Mouse (Mus musculus): Measurements from ENCODE around the gene Rab7b. TPM values are rescaled to one million over a fixed set of nuclear protein-coding genes. Genes with fewer than 3 reads are reported as not detected.

Gene Rab7b
- polyA plus RNA-seq, 1 experiment from 2014 or later = 0.65 TPM

- 82% methylated on average over 3 of the region's 3 CpGs for WGBS
- DNase-seq (ENCODE audit: low spot score) = no peak
- Histone ChIP-seq H3K9me3 (replicated peaks) (no peaks in the 10 kb centered on the region), H3K4me3 (no peak overlapping the region), H3K36me3 (no peaks in the 10 kb centered on the region), H3K27ac (no peak overlapping the region), H3K4me1 (0 out of 2 replicates have a peak, but pooled peaks cover 4% of the 10 kb centered on the region), H3K27me3 (ENCODE audit: low read depth, poor library complexity, severe bottlenecking) (no peaks in the 10 kb centered on the region)
Measured at GRCm38 (mm10) chr1:131751181-131751890, 62.8 kb downstream of the Rab7b start.

- WGBS = 88% methylated on average over 10 of the region's 10 CpGs
- no peaks in the 10 kb centered on the region for H3K36me3 ChIP-seq
- 0 out of 2 replicates have a peak, but pooled peaks cover 4% of the 10 kb centered on the region for H3K4me1 ChIP-seq
- DNase-seq (ENCODE audit: low spot score) = no peak
- H3K4me3 ChIP-seq = no peak overlapping the region
- H3K9me3 ChIP-seq (replicated peaks) = no peaks in the 10 kb centered on the region
- no peak overlapping the region for H3K27ac ChIP-seq
- no peaks in the 10 kb centered on the region for H3K27me3 ChIP-seq (ENCODE audit: low read depth, poor library complexity, severe bottlenecking)
Measured at GRCm38 (mm10) chr1:131751891-131752311, 63.4 kb downstream of the Rab7b start.

GRCm38 (mm10) chr1:131754212-131754829, 65.8 kb downstream of the Rab7b start:
- Histone ChIP-seq H3K27ac (no peak overlapping the region), H3K27me3 (ENCODE audit: low read depth, poor library complexity, severe bottlenecking) (no peaks in the 10 kb centered on the region), H3K4me3 (no peak overlapping the region), H3K9me3 (replicated peaks) (no peaks in the 10 kb centered on the region), H3K36me3 (no peaks in the 10 kb centered on the region), H3K4me1 (no peaks in the 10 kb centered on the region)
- WGBS = 78% methylated on average over 3 of the region's 3 CpGs
- no peak for DNase-seq (ENCODE audit: low spot score)

- Histone ChIP-seq H3K27ac (no peak overlapping the region), H3K4me3 (no peak overlapping the region), H3K9me3 (replicated peaks) (no peaks in the 10 kb centered on the region), H3K27me3 (ENCODE audit: low read depth, poor library complexity, severe bottlenecking) (no peaks in the 10 kb centered on the region), H3K36me3 (no peaks in the 10 kb centered on the region), H3K4me1 (no peaks in the 10 kb centered on the region)
- DNase-seq (ENCODE audit: low spot score) = no peak
- WGBS = 90% methylated on average over 4 of the region's 4 CpGs
Measured at GRCm38 (mm10) chr1:131754916-131755315, 66.4 kb downstream of the Rab7b start.

- H3K9me3 ChIP-seq (replicated peaks) = no peaks in the 10 kb centered on the region
- WGBS = 91% methylated on average over 6 of the region's 6 CpGs
- no peaks in the 10 kb centered on the region for H3K4me1 ChIP-seq
- H3K27me3 ChIP-seq (ENCODE audit: low read depth, poor library complexity, severe bottlenecking) = no peaks in the 10 kb centered on the region
- no peak for DNase-seq (ENCODE audit: low spot score)
- no peak overlapping the region for H3K27ac ChIP-seq
- no peaks in the 10 kb centered on the region for H3K36me3 ChIP-seq
- H3K4me3 ChIP-seq = no peak overlapping the region
Measured at GRCm38 (mm10) chr1:131757211-131757610, 68.7 kb downstream of the Rab7b start.

- H3K27me3 ChIP-seq (ENCODE audit: low read depth, poor library complexity, severe bottlenecking) = no peaks in the 10 kb centered on the region
- 84% methylated on average over 7 of the region's 7 CpGs for WGBS
- no peaks in the 10 kb centered on the region for H3K4me1 ChIP-seq
- no peak overlapping the region for H3K4me3 ChIP-seq
- H3K36me3 ChIP-seq = no peaks in the 10 kb centered on the region
- no peak overlapping the region for H3K27ac ChIP-seq
- DNase-seq (ENCODE audit: low spot score) = no peak
- H3K9me3 ChIP-seq (replicated peaks) = no peaks in the 10 kb centered on the region
Measured at GRCm38 (mm10) chr1:131758796-131759195, 70.3 kb downstream of the Rab7b start.

- no peak overlapping the region for H3K27ac ChIP-seq
Measured at GRCm38 (mm10) chr1:131759667-131760427, 71.4 kb downstream of the Rab7b start.

GRCm38 (mm10) chr1:131760428-131760820, 71.9 kb downstream of the Rab7b start:
- WGBS = 90% methylated on average over 3 of the region's 3 CpGs
- no peaks in the 10 kb centered on the region for H3K36me3 ChIP-seq

More at GRCm38 (mm10) chr1:131759667-131760427, 71.4 kb downstream of the Rab7b start:
- Histone ChIP-seq H3K27me3 (ENCODE audit: low read depth, poor library complexity, severe bottlenecking) (no peaks in the 10 kb centered on the region), H3K36me3 (no peaks in the 10 kb centered on the region), H3K9me3 (replicated peaks) (no peaks in the 10 kb centered on the region), H3K4me3 (no peak overlapping the region), H3K4me1 (no peaks in the 10 kb centered on the region)
- no peak for DNase-seq (ENCODE audit: low spot score)
- 79% methylated on average over 9 of the region's 9 CpGs for WGBS

GRCm38 (mm10) chr1:131761079-131761831, 72.8 kb downstream of the Rab7b start:
- no peak overlapping the region for H3K27ac ChIP-seq
- H3K4me3 ChIP-seq = no peak overlapping the region
- no peaks in the 10 kb centered on the region for H3K9me3 ChIP-seq (replicated peaks)
- no peaks in the 10 kb centered on the region for H3K36me3 ChIP-seq
- peak; percentile 25 for DNase-seq (ENCODE audit: low spot score)
- 80% methylated on average over 13 of the region's 13 CpGs for WGBS
- 0 out of 2 replicates have a peak, but pooled peaks cover 2% of the 10 kb centered on the region for H3K4me1 ChIP-seq
- H3K27me3 ChIP-seq (ENCODE audit: low read depth, poor library complexity, severe bottlenecking) = no peaks in the 10 kb centered on the region

More at GRCm38 (mm10) chr1:131760428-131760820, 71.9 kb downstream of the Rab7b start:
- no peaks in the 10 kb centered on the region for H3K27me3 ChIP-seq (ENCODE audit: low read depth, poor library complexity, severe bottlenecking)
- H3K9me3 ChIP-seq (replicated peaks) = no peaks in the 10 kb centered on the region
- H3K27ac ChIP-seq = no peak overlapping the region
- H3K4me3 ChIP-seq = no peak overlapping the region
- DNase-seq (ENCODE audit: low spot score) = no peak
- H3K4me1 ChIP-seq = no peaks in the 10 kb centered on the region

GRCm38 (mm10) chr1:131763683-131764082, 75.2 kb downstream of the Rab7b start:
- 46% methylated on average over 9 of the region's 9 CpGs for WGBS

GRCm38 (mm10) chr1:131764581-131765338, 76.3 kb downstream of the Rab7b start:
- no peaks in the 10 kb centered on the region for H3K9me3 ChIP-seq (replicated peaks)
- DNase-seq (ENCODE audit: low spot score) = peak; percentile 25
- no peak overlapping the region for H3K4me3 ChIP-seq
- H3K27ac ChIP-seq = no peak overlapping the region
- 73% methylated on average over 8 of the region's 8 CpGs for WGBS
- H3K27me3 ChIP-seq (ENCODE audit: low read depth, poor library complexity, severe bottlenecking) = 0 out of 2 replicates have a peak, but pooled peaks cover 4% of the 10 kb centered on the region
- H3K4me1 ChIP-seq = 0 out of 2 replicates have a peak, but pooled peaks cover 2% of the 10 kb centered on the region
- no peaks in the 10 kb centered on the region for H3K36me3 ChIP-seq

More at GRCm38 (mm10) chr1:131763683-131764082, 75.2 kb downstream of the Rab7b start:
- no peaks in the 10 kb centered on the region for H3K36me3 ChIP-seq
- H3K4me3 ChIP-seq = no peak overlapping the region
- no peak overlapping the region for H3K27ac ChIP-seq
- no peaks in the 10 kb centered on the region for H3K9me3 ChIP-seq (replicated peaks)
- 0 out of 2 replicates have a peak, but pooled peaks cover 4% of the 10 kb centered on the region for H3K27me3 ChIP-seq (ENCODE audit: low read depth, poor library complexity, severe bottlenecking)
- H3K4me1 ChIP-seq = 0 out of 2 replicates have a peak, but pooled peaks cover 2% of the 10 kb centered on the region
- peak; percentile 25 for DNase-seq (ENCODE audit: low spot score)

Data from limb, embryonic 10.5 days (tissue).